Mouse (Mus musculus): ENCODE results near the gene Hist1h3f.
"Not testable (repeated sequence)": the region's sequence is repeated elsewhere in the genome, so short reads cannot be mapped to it uniquely, and the experiment has no call there.

Hist1h3f gene

DNA sequence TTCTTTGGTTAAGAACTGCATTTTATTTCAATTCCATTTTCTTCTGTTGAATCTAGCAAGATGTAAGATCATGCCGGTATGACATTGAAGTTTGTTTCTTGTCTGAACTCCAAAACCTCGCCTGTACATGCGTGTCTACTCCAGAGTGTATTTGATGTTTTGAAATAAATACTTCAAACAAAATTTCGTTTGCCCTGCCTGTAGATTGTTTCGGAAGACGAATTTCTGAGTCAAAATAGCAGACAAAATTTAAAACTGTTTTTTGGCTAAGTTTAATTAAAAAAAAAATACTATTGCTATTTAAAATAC is 25.6 kb upstream of the Hist1h3f start:
- no peak for DNase-seq (ENCODE audit: low read depth)

DNA sequence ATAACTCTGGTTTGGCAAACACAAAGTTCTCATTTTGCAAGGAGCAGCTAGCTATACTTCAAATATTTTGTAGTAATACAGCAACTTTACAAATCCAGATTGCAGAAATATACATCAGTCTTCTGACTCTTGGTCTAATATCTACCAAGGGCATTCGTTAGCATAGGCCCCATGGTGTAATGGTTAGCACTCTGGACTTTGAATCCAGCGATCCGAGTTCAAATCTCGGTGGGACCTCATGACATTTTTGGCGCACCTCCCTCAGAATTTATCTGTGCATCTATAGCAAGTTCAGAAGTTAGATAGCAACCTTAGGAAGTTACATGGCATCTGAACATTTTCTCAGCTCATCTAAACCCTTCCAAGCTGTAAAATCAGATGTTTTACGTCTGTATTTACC is 25.0 kb upstream of the Hist1h3f start:
- peak; percentile 74 for DNase-seq (ENCODE audit: low read depth)

DNA sequence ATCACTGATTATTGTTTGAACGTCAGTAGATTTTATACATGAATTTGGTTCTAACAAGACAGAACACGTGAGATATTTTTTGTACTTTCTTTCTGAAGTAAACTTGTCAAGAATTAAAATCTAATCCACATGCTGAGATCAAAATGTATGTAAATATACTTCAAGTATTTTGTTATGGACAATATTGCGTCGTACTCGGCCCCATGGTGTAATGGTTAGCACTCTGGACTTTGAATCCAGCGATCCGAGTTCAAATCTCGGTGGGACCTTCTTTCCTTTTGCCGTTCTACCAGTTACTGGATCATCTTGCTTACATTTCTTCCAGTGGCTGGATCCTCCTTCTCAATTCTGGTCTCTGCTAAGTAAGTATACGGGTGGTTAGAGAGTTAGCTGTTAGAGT is 24.4 kb upstream of the Hist1h3f start:
- no peak for DNase-seq (ENCODE audit: low read depth)

DNA sequence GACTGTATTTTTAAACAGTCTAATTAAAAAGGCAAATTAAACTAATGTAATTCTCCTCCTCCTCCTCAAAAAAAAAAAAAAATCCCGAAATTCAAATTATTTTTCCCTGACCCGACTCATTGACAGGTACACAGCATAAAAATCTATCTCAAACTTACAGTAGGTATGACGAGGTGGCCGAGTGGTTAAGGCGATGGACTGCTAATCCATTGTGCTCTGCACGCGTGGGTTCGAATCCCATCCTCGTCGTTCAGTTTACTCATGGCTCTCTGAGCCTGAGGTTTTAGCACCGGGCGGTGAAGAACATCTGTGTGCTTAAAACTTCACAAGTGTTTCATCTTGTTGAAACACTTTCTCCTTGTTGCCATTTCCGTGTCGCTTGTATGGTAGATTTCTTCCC is 22.1 kb upstream of the Hist1h3f start:
- DNase-seq (ENCODE audit: low read depth), result no peak

DNA sequence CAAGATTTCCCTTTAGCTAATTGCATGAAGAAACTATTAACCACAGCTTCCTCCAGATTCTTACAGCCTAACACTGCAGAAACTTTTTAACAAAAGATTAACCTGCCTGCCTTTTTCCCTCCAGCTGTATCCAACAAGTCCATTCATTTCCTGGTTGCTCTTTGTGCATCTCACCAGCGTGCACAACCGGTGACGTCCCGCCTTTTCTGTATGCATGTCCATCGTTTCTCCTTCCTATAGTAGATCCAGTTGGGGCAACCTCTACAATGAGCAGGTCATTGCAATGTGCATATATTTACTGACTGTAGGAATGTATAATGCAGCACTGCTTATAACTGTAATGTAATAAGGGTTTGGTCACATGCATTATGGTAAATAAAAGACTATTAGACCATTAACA is 19.9 kb upstream of the Hist1h3f start:
- DNase-seq (ENCODE audit: low read depth), result no peak

DNA sequence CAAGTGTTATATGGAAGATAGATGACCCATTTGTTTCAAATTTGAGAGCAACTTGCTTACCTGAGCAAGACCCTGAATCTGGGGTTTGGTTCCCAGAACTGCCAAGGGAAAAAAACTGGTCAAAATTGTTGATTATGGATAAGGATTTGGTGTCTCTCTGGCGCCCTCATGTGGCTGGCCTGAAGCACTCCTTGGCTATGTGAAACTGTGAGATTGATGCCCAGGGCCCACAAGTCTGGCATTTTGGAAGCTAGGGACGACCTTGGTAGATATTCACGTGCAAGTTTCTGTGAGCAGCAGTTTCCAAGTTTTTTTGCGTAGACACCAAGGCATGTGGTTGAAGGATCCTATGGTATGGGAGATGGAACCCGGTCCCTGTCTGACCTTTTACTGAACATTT is 19.2 kb upstream of the Hist1h3f start:
- peak; percentile 80 for DNase-seq (ENCODE audit: low read depth)

DNA sequence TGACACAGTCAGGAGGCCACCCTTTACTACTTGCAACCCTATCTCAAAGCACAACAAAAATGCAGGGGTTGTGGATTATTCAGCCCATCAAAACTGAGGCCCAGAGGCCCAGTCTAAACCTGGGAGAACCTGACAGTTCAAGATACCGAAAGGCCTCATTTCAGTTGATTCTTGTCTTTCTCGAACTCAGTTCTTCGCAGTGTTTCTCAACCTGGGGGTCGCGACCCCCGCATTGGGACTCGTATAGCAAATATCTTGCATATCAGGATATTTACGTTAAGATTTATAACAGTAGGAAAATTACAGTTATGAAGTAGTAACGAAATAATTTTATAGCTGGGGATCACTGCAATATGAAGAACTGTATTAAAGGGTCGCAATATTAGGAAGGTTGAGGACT is 18.0 kb upstream of the Hist1h3f start:
- DNase-seq (ENCODE audit: low read depth), result no peak

DNA sequence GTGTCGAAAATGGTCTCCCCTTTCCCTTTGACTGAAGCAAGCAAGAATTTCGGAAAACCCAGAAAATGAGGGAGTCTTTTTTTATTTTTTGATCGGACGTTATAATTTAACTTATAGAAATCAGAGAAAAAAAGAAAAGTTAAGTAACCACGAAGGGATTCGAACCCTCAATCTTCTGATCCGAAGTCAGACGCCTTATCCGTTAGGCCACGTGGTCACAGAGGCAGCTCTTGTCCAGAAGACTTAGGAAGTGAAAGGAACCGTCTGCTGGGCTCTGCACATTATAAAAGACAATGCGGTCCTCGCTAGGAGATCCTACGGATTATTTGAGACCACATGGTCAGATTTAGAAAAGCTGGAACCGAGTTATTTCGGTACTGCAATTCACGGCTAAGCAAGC is 17.5 kb upstream of the Hist1h3f start:
- DNase-seq (ENCODE audit: low read depth), result peak; percentile 87

DNA sequence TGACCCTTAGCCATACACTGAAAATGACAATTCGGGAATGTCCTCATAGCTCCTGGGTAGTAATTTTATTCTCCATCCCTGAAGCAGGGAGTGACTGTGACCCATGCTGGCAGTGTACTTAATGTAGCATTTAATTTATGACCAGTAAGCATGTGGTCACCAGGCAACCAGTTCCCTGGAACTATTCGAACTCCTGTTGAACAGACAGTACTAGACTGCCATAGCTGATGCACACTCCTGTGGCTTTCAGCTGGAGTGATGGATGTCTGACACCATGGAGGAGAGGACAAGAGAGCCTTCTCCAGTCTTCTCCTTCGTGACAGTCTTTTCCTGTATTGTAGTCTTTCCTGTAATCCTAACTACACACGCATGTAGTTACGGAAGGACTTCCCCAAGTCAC is 14.8 kb upstream of the Hist1h3f start:
- no peak for DNase-seq (ENCODE audit: low read depth)

DNA sequence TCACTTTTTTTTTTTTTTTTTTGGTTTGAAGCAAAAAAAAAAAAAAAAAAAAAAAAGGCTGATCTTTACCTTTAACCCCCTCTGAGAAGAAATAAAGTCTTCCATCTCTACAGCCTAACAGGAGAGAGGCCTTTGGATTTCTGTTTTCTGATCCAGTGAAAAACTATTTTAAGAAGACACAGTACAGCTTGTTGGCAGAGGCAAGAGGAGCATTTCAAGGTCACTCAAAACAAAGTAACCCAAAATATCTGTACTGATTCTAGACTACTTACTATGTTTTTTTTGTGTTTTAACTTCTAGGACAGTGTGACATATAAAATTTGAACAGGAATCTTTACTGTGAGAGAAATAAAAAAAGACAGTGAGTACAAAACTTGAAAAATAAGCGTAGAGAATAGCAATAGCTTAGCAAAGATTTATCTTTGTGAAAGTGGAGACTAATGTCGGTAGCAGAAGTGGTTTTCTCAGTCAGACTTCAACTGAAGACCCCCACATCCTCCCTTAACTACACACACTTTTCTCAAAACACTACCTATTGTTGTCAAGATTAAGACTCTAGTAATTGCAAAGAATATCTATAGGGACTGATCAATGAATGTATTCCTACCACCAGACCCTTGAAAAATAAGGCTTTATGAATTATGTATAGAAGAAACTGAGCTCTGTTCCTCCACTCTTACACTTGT is 14.2 kb upstream of the Hist1h3f start:
- no peak for DNase-seq (ENCODE audit: low read depth)

DNA sequence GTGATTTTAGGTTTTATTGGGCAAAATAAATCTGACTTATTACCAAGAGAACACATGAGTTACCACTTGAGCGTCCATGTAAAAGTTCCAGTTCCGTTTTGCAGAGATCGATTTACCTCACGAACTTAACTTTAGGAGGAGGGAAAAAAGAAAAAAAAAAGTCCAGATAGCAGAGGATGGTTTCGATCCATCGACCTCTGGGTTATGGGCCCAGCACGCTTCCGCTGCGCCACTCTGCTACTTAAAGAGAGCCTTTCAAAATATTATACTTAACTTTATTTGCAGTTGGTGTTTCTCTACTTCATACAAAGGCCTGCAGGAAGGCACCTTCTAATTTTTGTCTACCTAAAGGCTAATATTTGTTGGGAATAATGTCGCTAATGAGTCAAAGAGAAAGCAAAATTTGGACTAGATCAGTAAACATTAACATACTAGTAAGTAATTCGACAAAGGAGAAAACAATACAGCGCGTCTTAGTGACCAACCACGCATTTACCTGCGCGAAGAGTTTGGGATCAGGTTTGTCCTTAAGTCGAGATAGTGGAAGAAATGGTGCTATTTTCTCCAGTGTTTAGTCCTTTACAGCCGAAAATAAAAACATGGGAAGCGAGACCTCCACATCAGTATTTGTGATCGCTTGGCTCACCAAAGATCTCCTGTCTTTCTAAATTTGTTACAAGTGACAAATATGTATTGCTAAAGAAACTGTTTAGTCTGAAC is 13.5 kb upstream of the Hist1h3f start:
- no peak for DNase-seq (ENCODE audit: low read depth)

DNA sequence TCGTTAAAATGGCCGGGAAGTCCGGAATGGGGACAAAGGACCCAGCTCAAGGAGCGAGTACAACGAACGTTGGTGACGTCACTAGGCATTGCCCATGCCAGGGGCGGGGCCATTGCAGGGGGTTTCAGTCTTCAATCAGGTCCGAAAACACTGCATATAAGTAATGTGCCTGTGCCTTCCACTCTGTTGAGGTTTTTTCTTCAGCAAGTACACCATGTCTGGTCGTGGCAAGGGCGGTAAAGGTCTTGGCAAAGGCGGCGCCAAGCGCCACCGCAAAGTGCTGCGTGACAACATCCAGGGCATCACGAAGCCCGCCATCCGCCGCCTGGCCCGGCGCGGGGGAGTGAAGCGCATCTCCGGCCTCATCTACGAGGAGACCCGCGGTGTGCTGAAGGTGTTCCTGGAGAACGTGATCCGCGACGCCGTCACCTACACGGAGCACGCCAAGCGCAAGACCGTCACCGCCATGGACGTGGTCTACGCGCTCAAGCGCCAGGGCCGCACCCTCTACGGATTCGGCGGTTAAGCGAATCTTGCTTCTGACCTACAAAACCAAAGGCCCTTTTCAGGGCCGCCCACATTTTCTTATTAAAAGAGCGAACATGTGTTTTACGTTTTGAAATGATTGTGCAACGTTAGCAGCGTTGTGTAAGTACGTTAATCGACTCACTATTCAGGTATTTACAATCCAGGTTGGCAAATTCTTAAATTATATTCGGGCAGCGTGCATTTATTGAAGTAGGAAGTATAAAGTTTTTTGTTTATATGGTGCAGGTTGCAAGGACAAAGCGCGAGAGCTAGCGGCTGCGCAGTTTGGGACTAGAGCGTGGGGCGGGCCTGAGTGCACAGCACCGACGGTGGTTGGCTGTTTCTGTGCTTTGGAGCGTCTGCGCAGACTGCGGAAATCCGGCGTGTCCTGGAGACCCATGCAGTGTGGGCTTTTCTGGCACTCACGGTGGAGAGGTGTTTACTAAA is 12.7 kb upstream of the Hist1h3f start, which contains the start of gene Hist1h4h:
Gene Hist1h4h (plus strand): TSS at position 150 of the 975 bp plus-strand sequence.
- DNase-seq (ENCODE audit: low read depth), result peak; percentile 95

DNA sequence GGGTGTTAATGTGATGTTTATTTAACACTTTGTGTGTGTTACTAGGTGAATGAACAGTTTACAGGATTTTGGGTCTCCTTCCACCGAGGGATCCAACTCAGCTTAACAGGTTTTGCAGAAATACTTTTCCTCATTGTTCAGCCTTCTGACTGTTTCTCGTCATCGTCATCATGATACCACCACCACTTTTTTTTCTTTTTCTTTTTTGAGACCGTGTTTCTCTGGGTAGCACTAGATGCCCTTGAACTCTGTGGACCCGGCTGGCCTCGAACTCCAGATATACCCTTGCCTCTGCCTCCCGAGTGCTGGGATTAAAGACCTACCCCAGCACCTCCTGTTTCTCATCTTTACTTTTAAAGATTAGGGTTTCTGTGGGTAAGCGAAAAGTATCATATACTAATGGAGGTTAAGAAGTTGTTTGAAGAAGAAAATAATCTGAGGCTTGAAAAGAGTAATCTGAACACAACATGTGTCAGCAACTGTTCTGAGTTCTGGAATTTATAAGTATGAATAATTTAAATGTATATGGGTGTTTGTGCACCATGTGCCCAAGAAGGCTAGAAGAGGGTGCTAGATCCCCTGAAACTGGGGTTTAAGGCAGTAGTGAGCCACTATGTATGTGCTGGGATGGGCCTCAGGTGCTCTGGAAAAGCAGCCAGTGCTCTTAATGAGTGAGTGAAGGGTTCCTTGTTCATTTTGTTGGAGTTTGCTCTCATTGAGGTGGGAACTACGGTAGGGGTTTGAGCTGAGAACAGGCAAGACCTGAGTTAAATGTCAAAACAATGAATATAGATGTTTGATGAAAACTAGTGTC is 11.4 kb upstream of the Hist1h3f start:
- no peak for DNase-seq (ENCODE audit: low read depth)

DNA sequence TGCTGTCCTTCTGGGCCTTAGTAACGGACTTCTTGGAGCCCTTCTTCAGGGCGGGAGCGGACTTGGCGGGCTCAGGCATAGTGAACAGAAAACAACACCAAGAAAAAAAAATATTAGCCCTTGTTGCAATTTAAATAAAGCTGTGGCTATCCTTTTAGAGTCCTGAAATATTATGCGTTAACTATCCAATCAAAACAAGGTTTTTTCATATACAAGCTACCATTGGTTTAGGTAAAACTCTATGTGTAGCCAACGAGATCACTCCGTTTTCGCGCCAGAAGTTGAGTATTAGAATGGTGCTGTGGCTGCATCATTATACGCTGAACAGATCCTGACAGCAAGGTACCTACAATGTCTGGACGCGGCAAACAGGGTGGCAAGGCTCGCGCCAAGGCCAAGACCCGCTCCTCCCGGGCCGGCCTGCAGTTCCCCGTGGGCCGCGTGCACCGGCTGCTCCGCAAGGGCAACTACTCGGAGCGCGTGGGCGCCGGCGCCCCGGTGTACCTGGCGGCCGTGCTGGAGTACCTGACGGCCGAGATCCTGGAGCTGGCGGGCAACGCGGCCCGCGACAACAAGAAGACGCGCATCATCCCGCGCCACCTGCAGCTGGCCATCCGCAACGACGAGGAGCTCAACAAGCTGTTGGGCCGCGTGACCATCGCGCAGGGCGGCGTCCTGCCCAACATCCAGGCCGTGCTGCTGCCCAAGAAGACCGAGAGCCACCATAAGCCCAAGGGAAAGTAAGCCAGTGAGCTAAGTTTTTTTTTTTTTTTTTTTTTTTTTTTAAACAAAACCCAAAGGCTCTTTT is 10.1 kb upstream of the Hist1h3f start, which contains the start of gene Hist1h2af:
Gene Hist1h2af (plus strand): TSS at position 347 of the 808 bp plus-strand sequence.
- DNase-seq (ENCODE audit: low read depth), result not testable (repeated sequence)

DNA sequence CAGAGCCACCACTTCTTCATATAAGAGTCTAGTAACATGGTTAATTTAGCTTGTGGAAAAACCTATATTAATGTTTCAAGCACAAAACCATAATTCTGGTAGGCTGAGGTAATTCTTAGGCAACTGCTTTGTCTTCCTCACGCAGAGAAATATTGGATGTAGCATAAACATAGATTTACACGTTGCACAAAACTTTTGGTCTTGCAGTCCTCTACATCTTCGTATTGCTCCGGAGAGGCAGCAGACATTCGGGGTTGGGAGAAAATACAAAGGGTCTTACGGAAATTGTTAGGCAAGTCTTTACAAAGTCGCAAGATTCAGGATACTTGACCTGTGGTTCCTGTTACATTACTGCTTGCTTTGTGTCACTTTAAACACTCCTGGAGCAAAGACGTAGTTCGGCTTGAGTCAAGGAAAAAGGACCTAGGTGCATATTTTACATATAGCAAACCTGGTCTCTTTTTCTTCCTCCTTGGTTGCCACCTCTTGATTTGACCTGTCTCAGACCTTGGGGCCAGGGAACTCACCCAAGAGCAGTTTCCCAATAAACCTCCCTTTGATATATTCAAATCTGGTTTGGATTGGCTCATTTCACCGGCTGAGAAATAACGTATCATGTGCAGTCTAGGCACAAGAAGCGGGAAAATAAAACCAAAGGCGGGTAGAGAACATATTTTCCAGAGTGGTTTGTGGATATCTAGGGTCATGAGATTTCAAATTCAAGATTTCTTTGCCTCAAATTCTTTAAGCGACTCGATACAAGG is 9.3 kb upstream of the Hist1h3f start:
- DNase-seq (ENCODE audit: low read depth), result no peak

DNA sequence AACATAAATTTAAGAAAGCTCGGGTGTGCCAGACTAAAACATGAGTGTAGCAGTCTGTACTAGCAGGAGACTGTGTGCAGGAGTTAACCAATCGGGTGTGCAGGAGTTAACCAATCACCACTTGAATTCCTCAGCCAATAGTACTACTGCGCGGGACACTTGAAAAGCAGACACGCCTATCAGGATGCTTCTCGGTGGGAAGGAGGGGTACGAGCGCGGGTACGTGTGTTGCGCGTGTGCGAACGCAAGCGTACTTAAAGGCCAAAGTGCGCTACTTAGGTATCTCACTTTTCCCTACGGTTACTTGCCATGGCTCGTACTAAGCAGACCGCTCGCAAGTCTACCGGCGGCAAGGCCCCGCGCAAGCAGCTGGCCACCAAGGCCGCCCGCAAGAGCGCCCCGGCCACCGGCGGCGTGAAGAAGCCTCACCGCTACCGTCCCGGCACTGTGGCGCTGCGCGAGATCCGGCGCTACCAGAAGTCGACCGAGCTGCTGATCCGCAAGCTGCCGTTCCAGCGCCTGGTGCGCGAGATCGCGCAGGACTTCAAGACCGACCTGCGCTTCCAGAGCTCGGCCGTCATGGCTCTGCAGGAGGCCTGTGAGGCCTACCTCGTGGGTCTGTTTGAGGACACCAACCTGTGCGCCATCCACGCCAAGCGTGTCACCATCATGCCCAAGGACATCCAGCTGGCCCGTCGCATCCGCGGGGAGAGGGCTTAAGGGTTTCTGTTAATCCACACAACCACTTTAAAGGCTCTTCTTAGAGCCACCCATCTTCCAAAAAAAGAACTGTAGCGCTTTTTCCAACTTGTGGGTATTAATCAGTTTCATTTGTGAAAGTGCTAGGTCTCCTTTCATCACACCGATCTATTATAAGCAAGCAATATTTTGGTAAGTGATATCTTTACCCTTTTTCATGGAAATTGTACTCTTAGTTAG is 8.4 kb upstream of the Hist1h3f start, which contains the start of gene Hist1h3g:
Gene Hist1h3g (plus strand): TSS at position 286 of the 939 bp plus-strand sequence.
- peak; percentile 90 for DNase-seq (ENCODE audit: low read depth)

DNA sequence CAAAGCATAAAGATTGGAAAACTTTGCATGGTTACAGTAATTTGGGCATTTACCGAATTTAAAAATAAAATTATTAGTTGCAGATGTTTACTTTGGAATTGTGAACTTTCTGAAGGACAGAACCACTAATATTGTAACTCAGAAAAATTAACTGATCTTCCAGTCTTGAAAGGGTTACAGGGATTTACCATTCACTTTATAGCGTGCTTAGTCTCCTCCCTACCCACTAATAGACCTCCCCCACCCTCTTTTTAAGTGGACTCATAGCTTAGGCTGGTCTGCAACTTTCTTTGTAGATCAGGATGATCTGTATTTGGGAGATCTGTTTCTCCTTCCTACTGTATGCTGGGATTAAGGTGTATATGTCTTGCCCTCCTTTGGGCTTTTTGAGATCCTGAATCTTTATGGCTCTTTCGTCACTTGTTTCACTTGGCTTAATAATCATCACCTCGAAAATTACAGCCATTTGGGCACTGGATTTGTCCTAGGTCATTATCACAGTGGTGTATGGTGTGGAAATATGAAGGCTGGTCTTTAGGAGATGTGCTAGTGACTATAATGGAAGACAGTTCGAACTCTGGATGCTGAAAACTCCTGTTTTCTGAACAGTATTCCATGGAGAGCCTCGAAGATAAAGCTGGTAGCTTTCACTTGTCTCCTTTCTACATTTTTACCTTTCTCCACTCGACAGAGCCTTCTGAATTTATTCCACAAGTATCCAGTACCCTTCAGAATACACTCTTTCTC is 7.6 kb upstream of the Hist1h3f start:
- no peak for DNase-seq (ENCODE audit: low read depth)

Data from c-Kit-positive CD71-negative TER-119-negative erythroid progenitor cells, embryonic 14.5 days (primary cell).